Mouse (Mus musculus) layer of hippocampus, postnatal 10 days (tissue): ENCODE results near the gene Crebbp. TPM values are rescaled to one million over a fixed set of nuclear protein-coding genes. Genes with fewer than 3 reads are reported as not detected.

Experiments
- DNase-seq, 2 experiments: peaks; one replicate each; pipeline ENCODE4 v3.0.0; 2021; ENCODE audit warnings: low spot score in 2 of 2
- microRNA-seq, 2 experiments: library from miRNA; unstranded; fragments of <30 nt; microRNA quantifications; one replicate each; pipeline ENCODE4 v1.2.0; 2021
- total RNA-seq, 2 experiments: library from RNA; stranded (reverse); gene quantifications; 2 replicates each; pipeline ENCODE4 v1.2.3; 2021

The Crebbp gene
- total RNA-seq, 2 experiments from 2014 or later = 71.6 to 81.9 TPM

- DNase-seq = no peak
These were observed 161.2 kb downstream of the Crebbp start for GRCm38 (mm10) chr16:4052601-4053000.

GRCm38 (mm10) chr16:4045524-4045923 is 168.3 kb downstream of the Crebbp start:
- DNase-seq = no peak

- no peak for DNase-seq
These were observed 169.7 kb downstream of the Crebbp start for GRCm38 (mm10) chr16:4044093-4044492.

- DNase-seq = no peak
These were observed 172.2 kb downstream of the Crebbp start for GRCm38 (mm10) chr16:4041646-4042045.

GRCm38 (mm10) chr16:4040206-4040605 is 173.6 kb downstream of the Crebbp start:
- DNase-seq = no peak

- DNase-seq = no peak
These were observed 176.1 kb downstream of the Crebbp start for GRCm38 (mm10) chr16:4037690-4038089.

GRCm38 (mm10) chr16:4036807-4037206 is 177.0 kb downstream of the Crebbp start, which contains the start of gene Dnase1:
TSS of gene Dnase1 (plus strand) at chr16:4036942.
- no peak for DNase-seq

GRCm38 (mm10) chr16:4035575-4035974 is 178.2 kb downstream of the Crebbp start:
- DNase-seq = no peak

GRCm38 (mm10) chr16:4034476-4034875 is 179.3 kb downstream of the Crebbp start:
- DNase-seq = no peak

GRCm38 (mm10) chr16:4033971-4034370 is 179.8 kb downstream of the Crebbp start:
- DNase-seq = no peak

- no peak for DNase-seq
These were observed 181.5 kb downstream of the Crebbp start for GRCm38 (mm10) chr16:4032341-4032748.

GRCm38 (mm10) chr16:4031441-4032274 is 182.1 kb downstream of the Crebbp start:
- DNase-seq = no peak

Small RNA genes within 50 kb of the gene (microRNA-seq; reads per million reads assigned to microRNA genes)
- gene Gm23413 = 0 reads per million in 2 experiments

Other genes starting within 250 kb of the Crebbp start
- gene Nlrc3, start 237.4 kb downstream of the Crebbp start, total RNA-seq = 1 to 10 TPM; 2.3 to 2.5 TPM
- 10 to 100 TPM; 55.0 to 57.1 TPM for gene Slx4, start 210.2 kb downstream of the Crebbp start, total RNA-seq
- gene Dnase1, start 177.1 kb downstream of the Crebbp start, total RNA-seq = not detected
- 10 to 100 TPM; 69.2 to 71.9 TPM for gene Trap1, start 136.2 kb downstream of the Crebbp start, total RNA-seq
- 10 to 100 TPM; 48.7 to 51.6 TPM for gene Adcy9, start 206.5 kb upstream of the Crebbp start, total RNA-seq